Mouse (Mus musculus) G1E (cell line): ENCODE data around the gene Gle1. TPM values are rescaled to one million over a fixed set of nuclear protein-coding genes. Genes with fewer than 3 reads are reported as not detected.

Experiments used
- ATAC-seq: 2 replicates; pipeline ENCODE4 v1.8.0; 2016; ENCODE audit warnings: mild to moderate bottlenecking; ENCODE audit not compliant: insufficient number of reproducible peaks, poor library complexity, low FRiP score, severe bottlenecking; ENCODE audit errors: extremely low read depth
- DNase-seq: peaks from one replicate; pipeline ENCODE4 v3.0.0; 2012; ENCODE audit warnings: low spot score
- H3K27me3 ChIP-seq: 2 replicates; pipeline ENCODE4 v1.6.1; 2012; ENCODE audit warnings: mild to moderate bottlenecking, low read length, inconsistent platforms; ENCODE audit not compliant: insufficient read depth
- H3K36me3 ChIP-seq: replicated peaks from 2 replicates; pipeline ENCODE3; 2012; ENCODE audit warnings: mild to moderate bottlenecking, inconsistent platforms
- H3K4me1 ChIP-seq: 2 replicates; pipeline ENCODE4 v1.6.1; 2012; ENCODE audit warnings: low read depth, low read length, inconsistent platforms, mixed read lengths; ENCODE audit not compliant: insufficient read depth
- H3K4me3 ChIP-seq: 2 replicates; pipeline ENCODE4 v1.5.1; 2012; ENCODE audit warnings: low read depth, mild to moderate bottlenecking, inconsistent platforms, low read length, moderate library complexity, mixed read lengths
- H3K9me3 ChIP-seq: replicated peaks from 2 replicates; pipeline ENCODE4 v1.6.1; 2012; ENCODE audit warnings: inconsistent platforms
- CTCF ChIP-seq: IDR thresholded peaks from 2 replicates; pipeline ENCODE4 v1.5.1; 2012; ENCODE audit warnings: low read depth, low read length, inconsistent platforms, mixed read lengths
- GATA1 ChIP-seq: IDR thresholded peaks from 2 replicates; pipeline ENCODE4 v1.6.1; 2012; ENCODE audit warnings: borderline replicate concordance, low read length, inconsistent platforms, mixed read lengths
- GATA2 ChIP-seq: IDR thresholded peaks from 2 replicates; pipeline ENCODE4 v1.6.1; 2012; ENCODE audit warnings: low read depth, low read length, inconsistent platforms, borderline replicate concordance
- POLR2AphosphoS5 ChIP-seq: IDR thresholded peaks from 2 replicates; pipeline ENCODE4 v1.6.1; 2012; ENCODE audit warnings: low read depth, low read length, inconsistent platforms; ENCODE audit not compliant: insufficient replicate concordance
- TAL1 ChIP-seq: conservative IDR thresholded peaks from 2 replicates; pipeline ENCODE4 v1.6.1; 2012; ENCODE audit warnings: low read depth, low read length, inconsistent platforms, mixed read lengths
- polyA plus RNA-seq: library from polyadenylated mRNA; stranded (reverse); fragments of >175 nt; gene quantifications from 2 replicates; pipeline ENCODE4 v1.2.3, GENCODE M21; 2012
- total RNA-seq, 2 experiments: library from RNA; stranded (forward) in 1 of 2; stranded (reverse) in 1 of 2; fragments of 200-1000 nt in 1 of 2; fragments of >200 nt in 1 of 2; fragmentation: Nextera tagmentation in 1 of 2; gene quantifications; 2 replicates each; pipeline ENCODE4 v1.2.3; 2014 to 2017

The Gle1 gene
- total and polyA plus RNA-seq, 3 experiments: 42.5 to 61.6 (median 52.2) TPM

- Histone ChIP-seq H3K4me1 (no peaks in the 10 kb centered on the region), H3K9me3 (no peaks in the 10 kb centered on the region), H3K36me3 (peaks cover 90% of the 10 kb centered on the region), H3K27me3 (no peaks in the 10 kb centered on the region), H3K4me3 (no peak overlapping the region)
- TF ChIP-seq TAL1 (no peak), GATA1 (no peak)
- ATAC-seq (no peak), DNase-seq (no peak)
Measured at GRCm38 (mm10) chr2:29948896-29949295, 13.7 kb downstream of the Gle1 start.

DNA sequence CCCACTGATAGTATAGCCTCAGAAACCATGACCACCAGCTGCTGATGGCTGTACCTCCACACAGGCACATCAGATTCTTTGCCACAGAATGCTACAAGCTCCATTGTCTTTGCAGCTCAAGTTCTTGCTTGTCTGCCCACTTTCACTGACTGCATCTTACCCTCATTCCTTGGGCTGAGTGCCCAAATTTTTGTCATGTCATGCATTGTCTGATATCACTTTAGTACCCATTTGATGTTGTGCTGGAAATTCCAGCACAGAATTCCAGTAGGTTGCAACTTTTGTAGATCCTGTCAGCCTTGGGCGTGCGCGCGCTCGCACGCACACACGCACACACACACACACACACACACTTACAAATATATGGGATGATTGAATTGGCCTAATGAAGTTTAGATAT, 26.0 kb downstream of the Gle1 start:
- no peaks in the 10 kb centered on the region for H3K9me3 ChIP-seq
- peaks cover 25% of the 10 kb centered on the region for H3K27me3 ChIP-seq
- ATAC-seq (no peak), DNase-seq (no peak)
- no peak for TF ChIP-seq GATA1
- no peak for TF ChIP-seq TAL1
- TF ChIP-seq GATA2: no peak
- TF ChIP-seq POLR2AphosphoS5: no peak
- TF ChIP-seq CTCF: no peak
- peaks cover 49% of the 10 kb centered on the region for H3K36me3 ChIP-seq
- H3K4me1 ChIP-seq: peaks cover 14% of the 10 kb centered on the region
- no peak overlapping the region for H3K4me3 ChIP-seq

- peaks cover 50% of the 10 kb centered on the region for H3K27me3 ChIP-seq
Measured at GRCm38 (mm10) chr2:29964354-29965249, 29.4 kb downstream of the Gle1 start.

DNA sequence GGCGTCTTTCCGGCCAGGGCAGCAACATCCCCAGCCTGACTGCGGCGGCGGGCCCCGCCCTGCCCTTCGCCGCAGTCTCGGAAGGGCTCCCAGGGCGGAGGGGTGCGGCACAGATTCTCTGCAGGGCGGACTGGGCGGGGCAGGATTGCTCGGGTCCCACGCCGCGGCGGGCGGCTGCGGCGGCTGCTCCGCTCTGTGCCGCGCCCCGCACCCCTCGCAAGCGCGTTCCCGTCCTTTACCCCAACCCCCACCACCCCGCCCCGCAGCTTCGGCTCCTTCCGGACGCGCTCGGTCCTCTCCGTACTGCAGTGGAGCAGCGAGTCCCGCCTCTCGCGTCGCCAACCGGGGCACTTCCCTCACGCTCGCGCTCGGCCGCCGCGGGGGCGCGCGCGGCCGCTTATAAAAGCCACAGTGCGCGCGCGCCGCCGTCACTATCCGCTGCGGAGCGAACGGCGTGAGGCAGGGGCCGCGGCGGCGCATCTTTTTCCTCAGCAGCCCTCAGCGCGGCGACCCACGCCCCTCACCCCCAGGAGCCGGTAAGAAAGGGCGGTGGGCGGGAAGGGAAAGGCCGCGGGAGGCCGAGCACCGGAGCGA, 30.1 kb downstream of the Gle1 start, which contains the start of gene Sptan1:
TSS of gene Sptan1 (plus strand) at position 311 of the 594 bp plus-strand sequence.
- no peak for TF ChIP-seq TAL1
- no peak for TF ChIP-seq CTCF
- TF ChIP-seq GATA1: no peak
- TF ChIP-seq POLR2AphosphoS5: no peak
- TF ChIP-seq GATA2: no peak
- H3K9me3 ChIP-seq: no peaks in the 10 kb centered on the region
- peak within 1 kb of the TSS; percentile 74 for H3K4me3 ChIP-seq
- peak; percentile 57 for ATAC-seq
- peaks cover 10% of the 10 kb centered on the region for H3K36me3 ChIP-seq
- peaks cover 58% of the 10 kb centered on the region for H3K27me3 ChIP-seq
- peaks cover 14% of the 10 kb centered on the region for H3K4me1 ChIP-seq
- DNase-seq: peak; percentile 88

More at GRCm38 (mm10) chr2:29964354-29965249, 29.4 kb downstream of the Gle1 start:
- H3K9me3 ChIP-seq: no peaks in the 10 kb centered on the region
- H3K4me1 ChIP-seq: peaks cover 14% of the 10 kb centered on the region
- H3K36me3 ChIP-seq: peaks cover 17% of the 10 kb centered on the region
- ATAC-seq: no peak
- H3K4me3 ChIP-seq: peak overlapping the region; percentile 74
- no peak for TF ChIP-seq POLR2AphosphoS5
- no peak for TF ChIP-seq GATA2
- no peak for TF ChIP-seq CTCF
- TF ChIP-seq TAL1: no peak
- no peak for TF ChIP-seq GATA1
- peak; percentile 7 for DNase-seq

DNA sequence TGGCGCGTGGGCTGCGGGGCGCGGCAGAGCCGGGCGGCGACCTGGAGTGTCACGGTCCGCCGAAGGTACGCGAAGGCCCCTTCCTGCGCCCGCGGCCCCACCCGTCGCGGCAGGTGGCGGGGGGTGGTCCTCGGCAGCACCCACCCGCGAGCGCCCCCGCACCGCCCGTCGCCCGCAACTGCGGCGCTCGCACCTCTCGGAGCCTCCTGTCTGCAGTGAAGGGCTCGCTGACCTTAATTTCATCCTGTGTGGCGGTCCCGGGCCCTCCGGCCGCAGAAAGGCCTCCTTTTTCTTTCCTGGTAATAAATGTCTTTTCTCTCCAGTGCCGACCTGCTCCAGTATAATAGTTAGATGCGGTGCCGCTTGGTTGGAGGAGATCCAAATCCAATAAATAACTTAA, 30.7 kb downstream of the Gle1 start:
- H3K9me3 ChIP-seq: no peaks in the 10 kb centered on the region
- ATAC-seq: no peak
- H3K27me3 ChIP-seq: peaks cover 60% of the 10 kb centered on the region
- H3K4me1 ChIP-seq: peaks cover 14% of the 10 kb centered on the region
- H3K4me3 ChIP-seq: peak overlapping the region; percentile 74
- no peak for TF ChIP-seq GATA2
- TF ChIP-seq CTCF: no peak
- TF ChIP-seq POLR2AphosphoS5: no peak
- no peak for TF ChIP-seq GATA1
- TF ChIP-seq TAL1: no peak
- peaks cover 5% of the 10 kb centered on the region for H3K36me3 ChIP-seq
- DNase-seq: no peak

DNA sequence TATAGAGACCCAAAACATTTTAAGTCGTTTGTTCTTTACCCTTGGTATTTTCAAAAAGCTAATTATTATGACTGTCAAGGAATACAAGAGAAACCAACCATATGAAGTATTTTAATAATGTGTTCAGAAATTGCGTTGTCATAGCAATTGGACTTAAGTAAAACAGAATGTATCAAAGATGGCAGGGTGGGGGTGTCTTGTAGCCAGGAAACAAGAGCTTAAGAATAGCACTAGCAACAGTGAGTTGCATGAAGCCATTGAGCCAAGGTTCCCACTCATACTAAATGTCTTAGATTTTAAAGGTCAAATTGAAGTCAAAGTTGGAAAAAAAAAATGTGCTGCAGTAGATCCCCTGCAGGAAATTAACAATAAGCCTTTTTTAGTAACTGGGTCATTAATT, 31.6 kb downstream of the Gle1 start:
- no peaks in the 10 kb centered on the region for H3K9me3 ChIP-seq
- ATAC-seq: no peak
- TF ChIP-seq GATA2: no peak
- peaks cover 60% of the 10 kb centered on the region for H3K27me3 ChIP-seq
- peaks cover 18% of the 10 kb centered on the region for H3K4me1 ChIP-seq
- no peaks in the 10 kb centered on the region for H3K36me3 ChIP-seq
- H3K4me3 ChIP-seq: no peak overlapping the region
- DNase-seq: no peak

GRCm38 (mm10) chr2:29967768-29968167, 32.5 kb downstream of the Gle1 start:
- H3K4me3 ChIP-seq: no peak overlapping the region
- H3K9me3 ChIP-seq: no peaks in the 10 kb centered on the region
- TF ChIP-seq POLR2AphosphoS5 (no peak), CTCF (no peak), TAL1 (no peak), GATA1 (no peak), GATA2 (no peak)
- peaks cover 26% of the 10 kb centered on the region for H3K4me1 ChIP-seq
- H3K36me3 ChIP-seq: no peaks in the 10 kb centered on the region
- H3K27me3 ChIP-seq: peaks cover 60% of the 10 kb centered on the region
- ATAC-seq (no peak), DNase-seq (no peak)
